Mouse (Mus musculus): Measurements from ENCODE around the gene Stt3b. TPM values are rescaled to one million over a fixed set of nuclear protein-coding genes. Genes with fewer than 3 reads are reported as not detected.
A peak's percentile ranks its signal among the peaks of the same experiment; 100 is the strongest.

Gene Stt3b
- polyA plus RNA-seq, 1 experiment = 56.8 TPM

GRCm38 (mm10) chr9:115320156-115320555 lies 9.9 kb upstream of the Stt3b start:
- H3K27ac ChIP-seq (ENCODE audit: insufficient read depth, low read depth, low read length) = no peak overlapping the region
- TF ChIP-seq CTCF (IDR thresholded peaks at IDR 0.05; ENCODE audit: low read depth, low read length) (no peak), POLR2A (IDR thresholded peaks at IDR 0.05; ENCODE audit: borderline replicate concordance, low read depth, low read length) (no peak)
- peaks cover 3% of the 10 kb centered on the region for H3K4me1 ChIP-seq (ENCODE audit: control insufficient read depth, insufficient read depth, low read length)
- H3K4me3 ChIP-seq (ENCODE audit: insufficient read depth, low read length) = no peak overlapping the region

- TF ChIP-seq POLR2A (IDR thresholded peaks at IDR 0.05; ENCODE audit: borderline replicate concordance, low read depth, low read length) (no peak), CTCF (IDR thresholded peaks at IDR 0.05; ENCODE audit: low read depth, low read length) (no peak)
- Histone ChIP-seq H3K27ac (ENCODE audit: insufficient read depth, low read depth, low read length) (no peak overlapping the region), H3K4me3 (ENCODE audit: insufficient read depth, low read length) (no peak overlapping the region), H3K4me1 (ENCODE audit: control insufficient read depth, insufficient read depth, low read length) (peaks cover 3% of the 10 kb centered on the region)
These were observed 8.6 kb upstream of the Stt3b start for GRCm38 (mm10) chr9:115318621-115319375.

GRCm38 (mm10) chr9:115317049-115317448 lies 6.8 kb upstream of the Stt3b start:
- TF ChIP-seq CTCF (IDR thresholded peaks at IDR 0.05; ENCODE audit: low read depth, low read length) (no peak), POLR2A (IDR thresholded peaks at IDR 0.05; ENCODE audit: borderline replicate concordance, low read depth, low read length) (no peak)
- Histone ChIP-seq H3K4me1 (ENCODE audit: control insufficient read depth, insufficient read depth, low read length) (no peaks in the 10 kb centered on the region), H3K4me3 (ENCODE audit: insufficient read depth, low read length) (no peak overlapping the region), H3K27ac (ENCODE audit: insufficient read depth, low read depth, low read length) (no peak overlapping the region)

GRCm38 (mm10) chr9:115314556-115314955 lies 4.3 kb upstream of the Stt3b start:
- Histone ChIP-seq H3K27ac (ENCODE audit: insufficient read depth, low read depth, low read length) (no peak overlapping the region), H3K4me3 (ENCODE audit: insufficient read depth, low read length) (no peak overlapping the region), H3K4me1 (ENCODE audit: control insufficient read depth, insufficient read depth, low read length) (no peaks in the 10 kb centered on the region)
- TF ChIP-seq CTCF (IDR thresholded peaks at IDR 0.05; ENCODE audit: low read depth, low read length) (no peak), POLR2A (IDR thresholded peaks at IDR 0.05; ENCODE audit: borderline replicate concordance, low read depth, low read length) (no peak)

- H3K27ac ChIP-seq (ENCODE audit: insufficient read depth, low read depth, low read length) = no peak overlapping the region
- H3K4me3 ChIP-seq (ENCODE audit: insufficient read depth, low read length) = no peak overlapping the region
- H3K4me1 ChIP-seq (ENCODE audit: control insufficient read depth, insufficient read depth, low read length) = no peaks in the 10 kb centered on the region
- TF ChIP-seq POLR2A (IDR thresholded peaks at IDR 0.05; ENCODE audit: borderline replicate concordance, low read depth, low read length) (no peak), CTCF (IDR thresholded peaks at IDR 0.05; ENCODE audit: low read depth, low read length) (no peak)
These were observed 3.6 kb upstream of the Stt3b start for GRCm38 (mm10) chr9:115313830-115314229.

GRCm38 (mm10) chr9:115311223-115311520 lies 951 bp upstream of the Stt3b start:
- Histone ChIP-seq H3K4me1 (ENCODE audit: control insufficient read depth, insufficient read depth, low read length) (peaks cover 11% of the 10 kb centered on the region), H3K4me3 (ENCODE audit: insufficient read depth, low read length) (peak overlapping the region; percentile 88), H3K27ac (ENCODE audit: insufficient read depth, low read depth, low read length) (peak overlapping the region; percentile 93)
- TF ChIP-seq CTCF (IDR thresholded peaks at IDR 0.05; ENCODE audit: low read depth, low read length) (no peak), POLR2A (IDR thresholded peaks at IDR 0.05; ENCODE audit: borderline replicate concordance, low read depth, low read length) (no peak)

- H3K27ac ChIP-seq (ENCODE audit: insufficient read depth, low read depth, low read length) = peak overlapping the region; percentile 90
- TF ChIP-seq CTCF (IDR thresholded peaks at IDR 0.05; ENCODE audit: low read depth, low read length) (no peak), POLR2A (IDR thresholded peaks at IDR 0.05; ENCODE audit: borderline replicate concordance, low read depth, low read length) (0 out of 2 replicates have a peak, but pooled peaks have one; percentile 3)
- peak overlapping the region; percentile 91 for H3K4me3 ChIP-seq (ENCODE audit: insufficient read depth, low read length)
- H3K4me1 ChIP-seq (ENCODE audit: control insufficient read depth, insufficient read depth, low read length) = peaks cover 17% of the 10 kb centered on the region
These were observed 260 bp downstream of the Stt3b start for GRCm38 (mm10) chr9:115309977-115310345.

- Histone ChIP-seq H3K4me3 (ENCODE audit: insufficient read depth, low read length) (peak overlapping the region; percentile 91), H3K4me1 (ENCODE audit: control insufficient read depth, insufficient read depth, low read length) (peaks cover 19% of the 10 kb centered on the region), H3K27ac (ENCODE audit: insufficient read depth, low read depth, low read length) (peak overlapping the region; percentile 90)
- TF ChIP-seq CTCF (IDR thresholded peaks at IDR 0.05; ENCODE audit: low read depth, low read length) (no peak), POLR2A (IDR thresholded peaks at IDR 0.05; ENCODE audit: borderline replicate concordance, low read depth, low read length) (no peak)
These were observed 745 bp downstream of the Stt3b start for GRCm38 (mm10) chr9:115309381-115309971.

- H3K27ac ChIP-seq (ENCODE audit: insufficient read depth, low read depth, low read length) = peak overlapping the region; percentile 90
- TF ChIP-seq POLR2A (IDR thresholded peaks at IDR 0.05; ENCODE audit: borderline replicate concordance, low read depth, low read length) = no peak
- TF ChIP-seq CTCF (IDR thresholded peaks at IDR 0.05; ENCODE audit: low read depth, low read length) = no peak
- peaks cover 19% of the 10 kb centered on the region for H3K4me1 ChIP-seq (ENCODE audit: control insufficient read depth, insufficient read depth, low read length)
- peak overlapping the region; percentile 91 for H3K4me3 ChIP-seq (ENCODE audit: insufficient read depth, low read length)
These were observed 1.3 kb downstream of the Stt3b start for GRCm38 (mm10) chr9:115308941-115309380.

- no peak overlapping the region for H3K27ac ChIP-seq (ENCODE audit: insufficient read depth, low read depth, low read length)
- H3K4me1 ChIP-seq (ENCODE audit: control insufficient read depth, insufficient read depth, low read length) = peaks cover 19% of the 10 kb centered on the region
- H3K4me3 ChIP-seq (ENCODE audit: insufficient read depth, low read length) = peak overlapping the region; percentile 91
- no peak for TF ChIP-seq POLR2A (IDR thresholded peaks at IDR 0.05; ENCODE audit: borderline replicate concordance, low read depth, low read length)
- no peak for TF ChIP-seq CTCF (IDR thresholded peaks at IDR 0.05; ENCODE audit: low read depth, low read length)
These were observed 1.8 kb downstream of the Stt3b start for GRCm38 (mm10) chr9:115308401-115308800.

Measured in bone marrow macrophage, adult 2 months (primary cell).